Mouse (Mus musculus) midbrain, postnatal 0 days (tissue): ENCODE measurements around the gene Birc2. TPM values are rescaled to one million over a fixed set of nuclear protein-coding genes. Genes with fewer than 3 reads are reported as not detected.
A peak's percentile ranks its signal among the peaks of the same experiment; 100 is the strongest.

Source experiments
- ATAC-seq: fragments of 200-750 bp; cut with Nextera tagmentation; 2 replicates; pipeline ENCODE4 v1.8.0; 2017; ENCODE audit warnings: moderate number of reproducible peaks, mild to moderate bottlenecking, moderate TSS enrichment, moderate library complexity; ENCODE audit not compliant: low FRiP score
- DNase-seq: peaks from one replicate; pipeline ENCODE4 v3.0.0-alpha.2; 2015; ENCODE audit warnings: low spot score
- H3K27ac ChIP-seq: fragments of 300-500 bp; sonication (generic); 2 replicates; pipeline ENCODE4 v1.5.1; 2014; ENCODE audit warnings: low read depth, mild to moderate bottlenecking, low read length, mixed read lengths
- H3K27me3 ChIP-seq: fragments of 300-500 bp; sonication (generic); 2 replicates; pipeline ENCODE4 v1.6.1; 2014; ENCODE audit warnings: low read length, control low read depth, mixed read lengths; ENCODE audit not compliant: insufficient read depth
- H3K36me3 ChIP-seq: fragments of 300-500 bp; sonication (generic); 2 replicates; pipeline ENCODE4 v1.6.1; 2014; ENCODE audit warnings: low read length, control low read depth, mixed read lengths; ENCODE audit not compliant: insufficient read depth
- H3K4me1 ChIP-seq: fragments of 300-500 bp; sonication (generic); 2 replicates; pipeline ENCODE4 v1.6.1; 2014; ENCODE audit warnings: mild to moderate bottlenecking, control low read depth, antibody characterized with exemption, low read length, mixed read lengths; ENCODE audit not compliant: insufficient read depth
- H3K4me2 ChIP-seq: fragments of 300-500 bp; sonication (generic); 2 replicates; pipeline ENCODE4 v1.6.1; 2014; ENCODE audit warnings: low read depth, mild to moderate bottlenecking, low read length, mixed read lengths; ENCODE audit not compliant: poor library complexity, severe bottlenecking
- H3K4me3 ChIP-seq: fragments of 300-500 bp; sonication (generic); 2 replicates; pipeline ENCODE4 v1.5.1; 2014; ENCODE audit warnings: low read depth, mild to moderate bottlenecking, low read length, moderate library complexity
- H3K9ac ChIP-seq: fragments of 300-500 bp; sonication (generic); replicated peaks from 2 replicates; pipeline ENCODE4 v1.6.1; 2014; ENCODE audit warnings: mild to moderate bottlenecking, low read length, moderate library complexity, mixed read lengths; ENCODE audit not compliant: poor library complexity, severe bottlenecking
- H3K9me3 ChIP-seq: fragments of 300-500 bp; sonication (generic); 2 replicates; pipeline ENCODE4 v1.6.1; 2016; ENCODE audit warnings: low read length, control low read depth
- CTCF ChIP-seq: IDR thresholded peaks from 2 replicates; pipeline ENCODE4 v1.5.1; 2016; ENCODE audit warnings: antibody characterized with exemption, mild to moderate bottlenecking
- WGBS: fragments of 180-500 bp; shearing (Covaris S2); extraction: QIAGEN DNeasy Blood & Tissue Kit; methylation state at CpG from one replicate; pipeline ENCODE4 v1.1.7; 2014; 5-methylcytosine and 5-hydroxymethylcytosine counted together
- polyA plus RNA-seq: library from polyadenylated mRNA; unstranded; fragments of >200 nt; fragmentation: Nextera tagmentation; extraction: Ambion mirVana; gene quantifications from 2 replicates; pipeline ENCODE4 v1.2.1, GENCODE M21; 2015
- total RNA-seq: library from RNA; depleted of rRNA; stranded (reverse); fragments of >200 nt; gene quantifications from 2 replicates; pipeline ENCODE4 v1.2.3, GENCODE M21; 2014

Birc2 gene
- total and polyA plus RNA-seq, 2 experiments from 2014 or later: 28.0 to 37.7 TPM

DNA sequence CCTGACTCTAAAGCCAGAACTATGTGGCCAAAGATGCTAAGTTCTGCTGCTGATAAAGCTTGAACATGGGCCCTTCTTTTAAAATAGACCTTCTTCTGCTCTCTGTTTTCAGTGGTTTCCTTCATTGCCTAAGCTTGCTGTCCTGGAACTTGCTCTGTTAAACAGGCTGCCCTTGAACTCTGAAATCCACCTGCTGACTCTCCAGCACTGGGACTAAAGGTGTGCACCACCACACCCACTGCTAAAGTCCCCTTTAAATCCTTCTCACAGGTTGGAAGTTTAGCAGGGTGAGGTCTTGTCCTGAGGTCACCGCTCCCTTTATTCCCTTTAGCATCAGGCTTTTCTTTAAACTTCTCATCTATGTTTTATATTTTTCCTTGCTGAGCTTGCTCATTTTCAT lies 59.9 kb downstream of the Birc2 start:
- ATAC-seq (no peak), DNase-seq (no peak)
- 97% methylated on average over 1 of the region's 1 CpGs for WGBS
- Histone ChIP-seq H3K27ac (no peak overlapping the region), H3K9ac (no peak overlapping the region), H3K4me2 (no peak overlapping the region), H3K4me1 (no peaks in the 10 kb centered on the region), H3K36me3 (no peaks in the 10 kb centered on the region), H3K27me3 (no peaks in the 10 kb centered on the region), H3K4me3 (no peak overlapping the region), H3K9me3 (no peaks in the 10 kb centered on the region)
- no peak for TF ChIP-seq CTCF

DNA sequence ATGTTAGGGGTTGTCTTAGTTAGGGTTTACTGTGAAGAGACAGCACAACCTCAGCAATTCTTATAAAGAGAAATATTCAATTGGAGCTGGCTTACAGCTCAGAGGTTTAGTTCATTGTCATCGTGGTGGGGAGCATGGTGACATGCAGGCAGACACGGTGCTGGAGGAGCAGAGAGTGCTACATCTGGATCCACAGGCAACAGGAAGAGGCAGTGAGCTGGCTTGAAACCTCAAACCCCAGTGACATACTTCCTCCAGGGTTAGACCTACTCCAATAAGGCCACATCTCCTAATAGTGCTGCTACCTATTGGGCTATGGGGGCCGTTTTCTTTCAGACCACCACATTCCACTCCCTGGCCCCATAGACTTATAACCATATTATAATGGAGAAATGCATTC lies 60.9 kb downstream of the Birc2 start:
- no peak overlapping the region for H3K4me2 ChIP-seq
- H3K9me3 ChIP-seq: no peaks in the 10 kb centered on the region
- TF ChIP-seq CTCF: no peak
- H3K9ac ChIP-seq: no peak overlapping the region
- WGBS: 54% methylated on average over 3 of the region's 3 CpGs
- H3K27ac ChIP-seq: no peak overlapping the region
- no peaks in the 10 kb centered on the region for H3K4me1 ChIP-seq
- no peaks in the 10 kb centered on the region for H3K36me3 ChIP-seq
- no peaks in the 10 kb centered on the region for H3K27me3 ChIP-seq
- ATAC-seq (no peak), DNase-seq (no peak)
- H3K4me3 ChIP-seq: no peak overlapping the region

DNA sequence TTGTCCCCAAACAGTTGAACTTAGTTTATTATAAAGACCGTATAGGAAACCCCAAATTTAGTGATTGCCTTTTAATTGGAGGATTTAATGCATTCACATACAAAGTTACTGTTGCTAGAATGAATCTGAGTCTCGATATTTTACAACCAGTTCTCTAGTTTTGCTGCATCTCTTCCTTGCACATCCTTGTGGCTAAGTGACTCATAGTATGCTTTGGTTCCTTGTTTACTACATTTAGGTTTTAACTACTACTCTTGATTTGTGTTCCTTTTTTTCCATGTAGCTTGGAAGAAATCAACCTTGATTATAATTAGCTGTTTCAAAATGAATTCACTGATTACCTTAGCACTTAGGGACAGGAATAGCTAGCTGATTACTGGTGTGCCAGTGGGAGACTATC lies 61.9 kb downstream of the Birc2 start:
- no peaks in the 10 kb centered on the region for H3K4me1 ChIP-seq
- H3K36me3 ChIP-seq: no peaks in the 10 kb centered on the region; the same call in 1 of the 2 replicates
- H3K4me3 ChIP-seq: no peak overlapping the region
- no peaks in the 10 kb centered on the region for H3K27me3 ChIP-seq
- no peaks in the 10 kb centered on the region for H3K9me3 ChIP-seq
- ATAC-seq (no peak), DNase-seq (no peak)
- no peak overlapping the region for H3K9ac ChIP-seq
- H3K27ac ChIP-seq: no peak overlapping the region
- WGBS: 96% methylated on average over 2 of the region's 2 CpGs
- H3K4me2 ChIP-seq: no peak overlapping the region
- no peak for TF ChIP-seq CTCF

DNA sequence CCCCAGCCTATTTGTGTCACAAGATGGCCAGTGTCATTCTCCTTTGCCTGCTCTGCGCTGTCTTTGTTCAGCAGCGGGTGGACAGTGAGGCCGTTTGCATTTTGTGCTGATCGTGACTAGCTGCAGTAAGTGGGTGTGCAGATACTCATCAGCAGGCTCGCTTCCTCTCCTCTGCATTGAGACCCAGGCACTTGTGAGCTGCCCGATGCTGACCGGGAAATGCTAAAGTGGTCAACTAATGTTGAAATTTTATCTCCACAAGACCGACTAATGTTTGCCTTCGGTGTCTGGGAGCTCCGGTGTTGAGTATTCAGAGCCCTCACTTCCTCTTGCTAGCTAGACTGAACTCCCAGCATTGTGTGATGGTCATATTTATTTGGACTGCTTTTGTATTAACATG lies 62.3 kb downstream of the Birc2 start:
- 90% methylated on average over 10 of the region's 10 CpGs for WGBS
- no peaks in the 10 kb centered on the region for H3K27me3 ChIP-seq
- no peak for ATAC-seq
- H3K9ac ChIP-seq: no peak overlapping the region
- H3K4me3 ChIP-seq: no peak overlapping the region
- H3K9me3 ChIP-seq: no peaks in the 10 kb centered on the region
- no peak for TF ChIP-seq CTCF
- H3K4me1 ChIP-seq: no peaks in the 10 kb centered on the region
- no peak overlapping the region for H3K27ac ChIP-seq
- H3K4me2 ChIP-seq: no peak overlapping the region
- no peaks in the 10 kb centered on the region; the same call in 1 of the 2 replicates for H3K36me3 ChIP-seq
- DNase-seq: no peak

DNA sequence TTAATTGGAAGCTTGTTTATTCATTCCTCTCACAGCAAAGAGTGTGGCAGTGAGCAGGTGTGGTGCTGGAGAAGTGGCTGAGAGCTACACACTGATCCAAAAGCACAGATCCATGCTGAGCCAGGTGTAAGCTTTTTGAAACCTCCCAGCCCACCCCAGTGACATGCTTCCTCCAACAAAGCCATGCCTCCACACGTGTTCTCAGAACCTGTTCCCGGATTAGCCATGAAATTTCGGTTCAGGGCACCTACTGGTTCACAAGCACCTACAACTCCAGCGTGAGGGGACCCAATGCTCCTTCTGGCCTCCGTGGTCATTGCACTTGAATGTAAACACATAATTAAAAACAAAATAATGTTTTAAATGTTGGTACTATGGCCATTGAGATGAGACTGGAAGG lies 63.2 kb downstream of the Birc2 start:
- H3K4me1 ChIP-seq: no peaks in the 10 kb centered on the region
- ATAC-seq: no peak
- no peak for TF ChIP-seq CTCF
- no peaks in the 10 kb centered on the region for H3K9me3 ChIP-seq
- no peak overlapping the region for H3K4me2 ChIP-seq
- H3K9ac ChIP-seq: no peak overlapping the region
- no peaks in the 10 kb centered on the region for H3K27me3 ChIP-seq
- WGBS: 95% methylated on average over 5 of the region's 5 CpGs
- no peak for DNase-seq
- no peak overlapping the region for H3K4me3 ChIP-seq
- H3K36me3 ChIP-seq: no peaks in the 10 kb centered on the region; the same call in 1 of the 2 replicates
- no peak overlapping the region for H3K27ac ChIP-seq

DNA sequence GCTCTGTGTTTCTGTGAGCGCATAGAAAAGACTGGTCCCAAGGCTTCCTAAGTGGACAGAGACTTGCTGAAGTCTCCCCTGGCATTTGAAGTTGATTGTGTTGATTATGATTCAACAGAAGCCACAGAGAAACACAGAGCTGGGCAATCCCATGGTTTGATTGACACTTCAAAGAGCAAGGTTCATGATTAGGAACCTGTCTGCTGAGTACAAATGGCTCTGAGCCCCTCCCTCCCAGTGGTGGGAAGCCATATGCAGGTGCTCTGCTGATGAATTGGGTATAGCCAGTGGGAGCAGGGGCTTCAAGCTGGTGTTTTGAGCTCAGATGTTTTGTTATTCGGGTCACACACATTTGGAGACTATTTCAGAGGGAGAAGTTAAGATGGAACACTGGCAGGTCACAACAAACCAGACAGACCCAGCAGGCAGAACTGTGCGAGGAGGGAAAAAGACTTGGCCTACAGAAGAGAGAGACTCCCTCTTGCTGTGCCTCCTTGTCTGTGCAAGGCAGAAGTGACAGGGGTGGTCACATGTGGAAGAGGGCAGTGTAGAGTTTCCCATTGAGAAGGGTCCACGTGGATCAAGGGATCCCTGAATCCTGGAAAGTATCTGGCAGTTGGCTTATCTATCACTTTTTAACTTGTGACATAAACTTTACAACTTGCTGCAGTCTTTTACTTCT lies 64.0 kb downstream of the Birc2 start:
- no peak overlapping the region for H3K4me2 ChIP-seq
- peaks cover 1% of the 10 kb centered on the region; the same call in 1 of the 2 replicates for H3K4me1 ChIP-seq
- ATAC-seq (peak; percentile 17; the same call in 1 of the 2 replicates), DNase-seq (no peak)
- no peak overlapping the region for H3K4me3 ChIP-seq
- no peaks in the 10 kb centered on the region for H3K27me3 ChIP-seq
- no peaks in the 10 kb centered on the region; the same call in 1 of the 2 replicates for H3K36me3 ChIP-seq
- H3K9ac ChIP-seq: no peak overlapping the region
- 54% methylated on average over 4 of the region's 4 CpGs for WGBS
- H3K27ac ChIP-seq: no peak overlapping the region
- TF ChIP-seq CTCF: no peak
- H3K9me3 ChIP-seq: no peaks in the 10 kb centered on the region
